Mouse (Mus musculus): ENCODE data around the gene Sema4b.

GRCm38 (mm10) chr7:80187501-80187900, 860 bp downstream of the Sema4b start:
- no peak for TF ChIP-seq CTCF (IDR thresholded peaks at IDR 0.05 in 2 of 3, conservative IDR thresholded peaks at IDR 0.05 in 1 of 3; ENCODE audit: control insufficient read depth in 1 of 3, insufficient read depth in 1 of 3, low read depth in 2 of 3, low read length in 3 of 3, poor library complexity in 1 of 3, severe bottlenecking in 1 of 3)
- TF ChIP-seq ELF1 (IDR thresholded peaks at IDR 0.05; ENCODE audit: low read depth, low read length) = no peak
- TF ChIP-seq RAD21 (IDR thresholded peaks at IDR 0.05; ENCODE audit: low read depth, low read length) = no peak
- TF ChIP-seq USF1 (IDR thresholded peaks at IDR 0.05; ENCODE audit: low read depth, low read length) = no peak
- no peak for TF ChIP-seq CHD1 (IDR thresholded peaks at IDR 0.05; ENCODE audit: low read depth, low read length)
- TF ChIP-seq MAZ (IDR thresholded peaks at IDR 0.05; ENCODE audit: low read depth, low read length) = no peak
- TF ChIP-seq MAFK (IDR thresholded peaks at IDR 0.05; ENCODE audit: borderline replicate concordance, low read depth, low read length) = no peak
- TF ChIP-seq MAX (IDR thresholded peaks at IDR 0.05; ENCODE audit: low read length) = no peak

All from MEL (cell line).